Mouse (Mus musculus): Measurements from ENCODE around the gene Ttc30b.
"Not testable (repeated sequence)": the region's sequence is repeated elsewhere in the genome, so short reads cannot be mapped to it uniquely, and the experiment has no call there.

Ttc30b gene

GRCm38 (mm10) chr2:75950685-75951084 lies 12.3 kb upstream of the Ttc30b start:
- DNase-seq (ENCODE audit: inconsistent ontology term), result no peak

GRCm38 (mm10) chr2:75937520-75938116 lies 767 bp downstream of the Ttc30b start:
- DNase-seq (ENCODE audit: inconsistent ontology term), result not testable (repeated sequence)

- not testable (repeated sequence) for DNase-seq (ENCODE audit: inconsistent ontology term)
Measured at GRCm38 (mm10) chr2:75936685-75937084, 1.7 kb downstream of the Ttc30b start.

- no peak for DNase-seq (ENCODE audit: inconsistent ontology term)
Measured at GRCm38 (mm10) chr2:75933541-75933940, 4.8 kb downstream of the Ttc30b start.

GRCm38 (mm10) chr2:75930941-75931340 lies 7.4 kb downstream of the Ttc30b start:
- no peak for DNase-seq (ENCODE audit: inconsistent ontology term)

GRCm38 (mm10) chr2:75929786-75930444 lies 8.5 kb downstream of the Ttc30b start:
- DNase-seq (ENCODE audit: inconsistent ontology term), result no peak

- DNase-seq (ENCODE audit: inconsistent ontology term), result no peak
Measured at GRCm38 (mm10) chr2:75929141-75929540, 9.2 kb downstream of the Ttc30b start.

GRCm38 (mm10) chr2:75928011-75928410 lies 10.4 kb downstream of the Ttc30b start:
- no peak for DNase-seq (ENCODE audit: inconsistent ontology term)

- no peak for DNase-seq (ENCODE audit: inconsistent ontology term)
Measured at GRCm38 (mm10) chr2:75926061-75926460, 12.3 kb downstream of the Ttc30b start.

- DNase-seq (ENCODE audit: inconsistent ontology term), result no peak
Measured at GRCm38 (mm10) chr2:75923807-75924340, 14.5 kb downstream of the Ttc30b start.

- DNase-seq (ENCODE audit: inconsistent ontology term), result no peak
Measured at GRCm38 (mm10) chr2:75915040-75915439, 23.3 kb downstream of the Ttc30b start.

- no peak for DNase-seq (ENCODE audit: inconsistent ontology term)
Measured at GRCm38 (mm10) chr2:75907142-75907541, 31.2 kb downstream of the Ttc30b start.

- DNase-seq (ENCODE audit: inconsistent ontology term), result no peak
Measured at GRCm38 (mm10) chr2:75901869-75902268, 36.5 kb downstream of the Ttc30b start.

- DNase-seq (ENCODE audit: inconsistent ontology term), result no peak
Measured at GRCm38 (mm10) chr2:75900281-75900680, 38.1 kb downstream of the Ttc30b start.

- no peak for DNase-seq (ENCODE audit: inconsistent ontology term)
Measured at GRCm38 (mm10) chr2:75895711-75896110, 42.7 kb downstream of the Ttc30b start.

- DNase-seq (ENCODE audit: inconsistent ontology term), result no peak
Measured at GRCm38 (mm10) chr2:75891981-75892380, 46.4 kb downstream of the Ttc30b start.

All from Muller cell, postnatal 12 days (primary cell).